Mouse (Mus musculus): ENCODE data around the gene Jpt2. TPM values are rescaled to one million over a fixed set of nuclear protein-coding genes. Genes with fewer than 3 reads are reported as not detected.

The Jpt2 gene
- polyA plus RNA-seq, 1 experiment from 2014 or later, result 163 TPM

DNA sequence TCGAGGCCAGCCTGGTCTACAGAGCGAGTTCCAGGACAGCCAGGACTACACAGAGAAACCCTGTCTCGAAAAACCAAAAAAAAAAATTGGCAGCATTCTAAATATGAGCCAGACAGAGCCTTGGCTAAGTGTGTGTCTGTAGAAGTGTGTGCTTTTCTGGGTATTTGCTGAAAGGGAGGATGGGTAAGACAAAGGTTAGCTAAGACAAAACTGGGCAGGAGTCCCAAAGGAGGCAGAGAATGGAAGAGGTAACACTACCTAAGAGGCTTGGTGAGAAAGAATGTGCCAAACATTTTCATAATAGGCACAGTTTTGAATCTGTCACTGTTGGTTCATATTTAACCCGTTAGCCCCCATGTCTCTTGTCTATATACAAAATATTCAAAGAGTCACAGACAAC, 28.1 kb downstream of the Jpt2 start:
- Histone ChIP-seq H3K4me3 (ENCODE audit: low read length) (no peak overlapping the region), H3K36me3 (ENCODE audit: control insufficient read depth, insufficient read depth, low read length) (no peaks in the 10 kb centered on the region), H3K27ac (ENCODE audit: low read length) (no peak overlapping the region), H3K4me2 (ENCODE audit: low read depth, low read length) (no peak overlapping the region), H3K9ac (ENCODE audit: low read depth, low read length) (no peak overlapping the region), H3K9me3 (ENCODE audit: control insufficient read depth, low read length) (no peaks in the 10 kb centered on the region), H3K27me3 (replicated peaks; ENCODE audit: control insufficient read depth, insufficient read depth, low read length) (no peaks in the 10 kb centered on the region), H3K4me1 (ENCODE audit: control insufficient read depth, insufficient read depth, low read length) (peaks cover 15% of the 10 kb centered on the region)
- no peak for ATAC-seq
- WGBS, result 90% methylated on average over 4 of the region's 4 CpGs

DNA sequence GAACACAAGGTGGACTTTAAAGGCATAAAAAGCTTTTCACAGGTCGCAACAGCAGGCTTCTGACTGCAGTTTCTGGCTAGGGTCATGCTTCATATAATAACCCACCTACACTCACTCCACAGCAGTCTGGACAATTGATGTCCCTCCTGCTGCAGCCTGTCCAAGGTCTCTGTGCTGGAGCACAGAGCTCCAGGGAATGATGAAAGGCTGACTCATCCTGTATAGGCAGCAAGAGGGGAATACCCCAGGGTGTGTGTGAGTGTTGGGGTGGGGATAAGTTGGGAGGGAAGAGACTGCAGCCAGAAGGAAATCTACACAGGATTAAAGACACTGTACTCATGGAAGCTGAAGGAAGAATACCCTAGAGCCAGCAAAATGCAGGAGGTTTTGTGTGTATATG, 31.0 kb downstream of the Jpt2 start:
- no peak overlapping the region for H3K27ac ChIP-seq (ENCODE audit: low read length)
- H3K4me2 ChIP-seq (ENCODE audit: low read depth, low read length), result no peak overlapping the region
- no peak for ATAC-seq
- no peak overlapping the region for H3K9ac ChIP-seq (ENCODE audit: low read depth, low read length)
- 0 out of 2 replicates have a peak, but pooled peaks cover 2% of the 10 kb centered on the region for H3K36me3 ChIP-seq (ENCODE audit: control insufficient read depth, insufficient read depth, low read length)
- H3K9me3 ChIP-seq (ENCODE audit: control insufficient read depth, low read length), result no peaks in the 10 kb centered on the region
- no peak overlapping the region for H3K4me3 ChIP-seq (ENCODE audit: low read length)
- H3K27me3 ChIP-seq (replicated peaks; ENCODE audit: control insufficient read depth, insufficient read depth, low read length), result no peaks in the 10 kb centered on the region
- H3K4me1 ChIP-seq (ENCODE audit: control insufficient read depth, insufficient read depth, low read length), result peaks cover 1% of the 10 kb centered on the region; the same call in 1 of the 2 replicates
- 82% methylated on average over 1 of the region's 1 CpGs for WGBS

DNA sequence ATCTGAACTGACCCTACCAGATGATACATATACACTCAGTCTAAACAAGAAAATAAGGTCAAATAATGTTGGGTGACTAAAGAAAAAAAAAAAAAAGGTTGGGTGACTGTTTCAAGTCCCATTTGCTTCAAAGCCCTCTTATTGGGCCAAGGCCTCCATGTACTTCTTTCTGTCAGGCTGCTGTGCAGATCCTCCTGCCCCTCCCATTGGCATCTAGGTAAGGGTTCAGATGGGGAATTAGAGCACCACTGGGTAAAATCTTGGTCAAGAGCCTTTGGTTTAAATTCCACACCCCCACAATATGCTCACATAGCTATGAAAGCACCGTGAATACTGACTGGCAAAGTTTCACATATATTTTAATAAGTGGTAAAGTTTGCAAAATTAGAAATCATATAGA, 37.2 kb downstream of the Jpt2 start:
- WGBS, result 90% methylated on average over 1 of the region's 1 CpGs
- no peak overlapping the region for H3K4me2 ChIP-seq (ENCODE audit: low read depth, low read length)
- H3K9ac ChIP-seq (ENCODE audit: low read depth, low read length), result no peak overlapping the region
- no peak overlapping the region for H3K27ac ChIP-seq (ENCODE audit: low read length)
- H3K9me3 ChIP-seq (ENCODE audit: control insufficient read depth, low read length), result no peaks in the 10 kb centered on the region
- ATAC-seq, result no peak
- H3K36me3 ChIP-seq (ENCODE audit: control insufficient read depth, insufficient read depth, low read length), result peaks cover 12% of the 10 kb centered on the region
- no peaks in the 10 kb centered on the region for H3K27me3 ChIP-seq (replicated peaks; ENCODE audit: control insufficient read depth, insufficient read depth, low read length)
- no peaks in the 10 kb centered on the region for H3K4me1 ChIP-seq (ENCODE audit: control insufficient read depth, insufficient read depth, low read length)
- H3K4me3 ChIP-seq (ENCODE audit: low read length), result no peak overlapping the region

DNA sequence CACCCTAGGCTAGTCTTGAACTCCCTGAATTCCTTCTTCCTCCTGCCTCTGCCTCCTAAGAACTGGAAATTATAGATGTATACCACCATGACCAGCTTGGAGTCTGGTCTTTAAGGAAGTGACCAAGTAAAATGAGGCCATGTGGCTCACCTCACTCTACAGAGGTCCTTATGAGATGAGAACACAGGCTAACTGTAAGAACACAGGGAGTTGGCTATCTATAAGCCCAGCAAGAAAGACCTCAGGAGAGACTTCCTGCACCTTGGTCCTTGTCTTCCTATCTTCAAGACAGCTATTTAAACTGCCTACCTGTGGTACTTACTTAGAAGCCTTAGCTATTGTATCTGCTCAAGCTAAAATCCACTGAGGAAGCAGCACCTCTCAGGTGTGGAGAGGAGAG, 46.5 kb downstream of the Jpt2 start:
- H3K9ac ChIP-seq (ENCODE audit: low read depth, low read length), result no peak overlapping the region
- H3K27me3 ChIP-seq (replicated peaks; ENCODE audit: control insufficient read depth, insufficient read depth, low read length), result no peaks in the 10 kb centered on the region
- H3K4me1 ChIP-seq (ENCODE audit: control insufficient read depth, insufficient read depth, low read length), result no peaks in the 10 kb centered on the region
- H3K36me3 ChIP-seq (ENCODE audit: control insufficient read depth, insufficient read depth, low read length), result peaks cover 30% of the 10 kb centered on the region
- H3K4me2 ChIP-seq (ENCODE audit: low read depth, low read length), result no peak overlapping the region
- no peak overlapping the region for H3K27ac ChIP-seq (ENCODE audit: low read length)
- H3K9me3 ChIP-seq (ENCODE audit: control insufficient read depth, low read length), result no peaks in the 10 kb centered on the region
- H3K4me3 ChIP-seq (ENCODE audit: low read length), result no peak overlapping the region
- no peak for ATAC-seq

DNA sequence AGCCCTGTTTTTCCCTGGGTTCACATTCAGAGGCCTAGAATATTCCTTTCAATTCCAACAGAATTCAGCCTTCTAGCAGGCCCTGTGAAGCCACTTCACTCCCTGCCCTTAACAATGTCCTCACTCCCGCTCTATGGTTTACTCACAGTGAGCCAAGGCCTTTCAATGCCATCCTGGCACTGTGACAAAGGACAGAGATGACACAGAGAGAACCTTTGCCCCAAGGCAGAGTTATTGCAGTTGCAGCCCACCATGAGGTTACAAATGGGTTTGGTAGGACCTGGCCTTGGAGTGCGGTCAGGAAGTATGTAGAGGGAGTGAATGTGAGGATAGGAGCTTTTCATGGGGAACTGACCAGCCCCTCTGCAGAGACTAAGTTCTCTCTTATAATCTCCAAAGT, 52.9 kb downstream of the Jpt2 start:
- WGBS, result 93% methylated on average over 2 of the region's 2 CpGs
- H3K4me2 ChIP-seq (ENCODE audit: low read depth, low read length), result no peak overlapping the region
- peaks cover 35% of the 10 kb centered on the region for H3K36me3 ChIP-seq (ENCODE audit: control insufficient read depth, insufficient read depth, low read length)
- H3K4me3 ChIP-seq (ENCODE audit: low read length), result no peak overlapping the region
- H3K27ac ChIP-seq (ENCODE audit: low read length), result no peak overlapping the region
- no peak for ATAC-seq
- no peaks in the 10 kb centered on the region for H3K9me3 ChIP-seq (ENCODE audit: control insufficient read depth, low read length)
- no peaks in the 10 kb centered on the region for H3K27me3 ChIP-seq (replicated peaks; ENCODE audit: control insufficient read depth, insufficient read depth, low read length)
- H3K4me1 ChIP-seq (ENCODE audit: control insufficient read depth, insufficient read depth, low read length), result no peaks in the 10 kb centered on the region
- no peak overlapping the region for H3K9ac ChIP-seq (ENCODE audit: low read depth, low read length)

DNA sequence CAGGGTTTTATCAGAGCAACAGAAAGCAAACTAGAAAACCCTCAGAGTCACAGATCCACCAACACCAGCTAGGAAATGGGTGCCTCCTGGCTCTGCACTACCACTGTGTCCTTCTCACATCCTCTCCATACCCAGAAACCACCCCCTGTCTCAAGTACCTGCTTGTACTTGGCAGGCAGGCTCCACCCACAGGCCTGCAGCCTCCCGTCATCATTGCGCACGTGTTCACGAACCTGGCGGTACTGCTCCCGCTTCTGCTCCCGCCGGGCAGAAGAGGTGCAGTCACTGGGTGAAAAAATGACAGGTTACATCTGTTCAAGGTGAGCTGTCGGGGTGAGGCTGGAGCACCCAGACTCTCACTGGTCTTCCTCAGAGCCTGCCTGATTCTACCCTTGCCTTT, 56.7 kb downstream of the Jpt2 start:
- Histone ChIP-seq H3K4me3 (ENCODE audit: low read length) (no peak overlapping the region), H3K4me1 (ENCODE audit: control insufficient read depth, insufficient read depth, low read length) (no peaks in the 10 kb centered on the region), H3K36me3 (ENCODE audit: control insufficient read depth, insufficient read depth, low read length) (peaks cover 50% of the 10 kb centered on the region), H3K27ac (ENCODE audit: low read length) (no peak overlapping the region), H3K9ac (ENCODE audit: low read depth, low read length) (no peak overlapping the region), H3K27me3 (replicated peaks; ENCODE audit: control insufficient read depth, insufficient read depth, low read length) (no peaks in the 10 kb centered on the region), H3K9me3 (ENCODE audit: control insufficient read depth, low read length) (no peaks in the 10 kb centered on the region), H3K4me2 (ENCODE audit: low read depth, low read length) (no peak overlapping the region)
- WGBS, result 85% methylated on average over 9 of the region's 9 CpGs
- no peak for ATAC-seq

DNA sequence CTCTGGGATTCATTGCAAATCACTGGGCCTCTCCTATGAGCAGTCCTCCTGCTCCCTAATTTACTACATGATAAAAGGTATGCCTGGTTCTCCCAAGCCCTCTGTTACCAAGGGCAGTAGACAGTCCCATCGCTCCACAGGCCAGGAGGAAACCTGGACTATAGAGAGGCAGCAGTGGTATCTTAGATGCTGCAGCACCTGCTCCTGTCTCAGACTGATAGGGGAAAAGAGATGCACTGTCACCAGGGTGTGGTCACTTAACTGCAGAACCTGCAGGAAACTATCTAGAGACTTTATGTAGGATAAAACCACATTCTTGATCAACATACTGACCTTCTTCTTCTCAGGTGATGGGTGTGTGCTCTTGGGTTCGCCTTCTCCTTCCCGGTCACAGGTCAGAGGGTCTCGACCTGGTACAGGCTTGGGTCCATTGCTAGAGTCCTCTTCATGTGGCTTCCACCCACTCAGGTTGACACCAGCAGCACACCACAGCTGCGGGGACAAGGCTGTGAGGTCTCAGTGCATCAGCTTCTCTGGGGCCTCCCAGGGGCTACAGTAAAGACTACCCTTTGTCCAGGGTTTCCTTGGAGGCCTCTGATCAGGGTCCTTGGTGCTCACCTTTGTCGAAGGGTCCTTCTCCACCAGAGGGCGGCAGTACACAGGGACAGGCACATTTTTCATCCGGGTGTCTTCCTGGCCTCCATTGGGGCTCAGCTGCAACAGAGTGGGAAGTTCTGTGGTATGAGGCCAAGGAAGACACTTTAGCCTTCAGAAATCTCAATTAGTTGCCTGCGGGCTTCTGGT, 57.6 kb downstream of the Jpt2 start:
- Histone ChIP-seq H3K9me3 (ENCODE audit: control insufficient read depth, low read length) (no peaks in the 10 kb centered on the region), H3K9ac (ENCODE audit: low read depth, low read length) (no peak overlapping the region), H3K4me1 (ENCODE audit: control insufficient read depth, insufficient read depth, low read length) (no peaks in the 10 kb centered on the region), H3K4me3 (ENCODE audit: low read length) (no peak overlapping the region), H3K4me2 (ENCODE audit: low read depth, low read length) (no peak overlapping the region), H3K27ac (ENCODE audit: low read length) (no peak overlapping the region), H3K36me3 (ENCODE audit: control insufficient read depth, insufficient read depth, low read length) (peaks cover 50% of the 10 kb centered on the region), H3K27me3 (replicated peaks; ENCODE audit: control insufficient read depth, insufficient read depth, low read length) (no peaks in the 10 kb centered on the region)
- ATAC-seq, result peak; percentile 58
- WGBS, result 70% methylated on average over 9 of the region's 9 CpGs

DNA sequence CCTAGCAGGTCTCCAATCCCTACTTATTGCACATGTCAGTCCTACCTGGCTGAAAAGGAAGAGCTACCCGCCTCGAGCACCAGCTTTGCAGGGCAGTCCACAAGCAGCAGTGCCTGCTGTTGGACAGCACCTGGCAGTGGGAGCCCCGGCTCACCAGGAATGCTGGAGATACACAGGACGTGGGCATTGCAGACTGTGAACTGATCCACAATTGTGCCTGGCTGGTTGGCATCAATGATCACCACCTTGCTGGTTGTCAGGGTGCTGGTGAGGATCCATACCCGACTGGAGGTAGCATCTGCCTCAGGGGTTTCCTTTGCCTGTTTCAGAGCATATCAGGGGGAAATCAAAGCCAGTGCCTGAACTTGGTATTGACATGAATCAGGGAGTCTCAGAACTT, 58.4 kb downstream of the Jpt2 start:
- WGBS, result 89% methylated on average over 5 of the region's 5 CpGs
- ATAC-seq, result no peak
- Histone ChIP-seq H3K27ac (ENCODE audit: low read length) (no peak overlapping the region), H3K27me3 (replicated peaks; ENCODE audit: control insufficient read depth, insufficient read depth, low read length) (no peaks in the 10 kb centered on the region), H3K4me1 (ENCODE audit: control insufficient read depth, insufficient read depth, low read length) (peaks cover 5% of the 10 kb centered on the region), H3K4me2 (ENCODE audit: low read depth, low read length) (no peak overlapping the region), H3K9me3 (ENCODE audit: control insufficient read depth, low read length) (no peaks in the 10 kb centered on the region), H3K9ac (ENCODE audit: low read depth, low read length) (no peak overlapping the region), H3K36me3 (ENCODE audit: control insufficient read depth, insufficient read depth, low read length) (peaks cover 54% of the 10 kb centered on the region), H3K4me3 (ENCODE audit: low read length) (no peak overlapping the region)

DNA sequence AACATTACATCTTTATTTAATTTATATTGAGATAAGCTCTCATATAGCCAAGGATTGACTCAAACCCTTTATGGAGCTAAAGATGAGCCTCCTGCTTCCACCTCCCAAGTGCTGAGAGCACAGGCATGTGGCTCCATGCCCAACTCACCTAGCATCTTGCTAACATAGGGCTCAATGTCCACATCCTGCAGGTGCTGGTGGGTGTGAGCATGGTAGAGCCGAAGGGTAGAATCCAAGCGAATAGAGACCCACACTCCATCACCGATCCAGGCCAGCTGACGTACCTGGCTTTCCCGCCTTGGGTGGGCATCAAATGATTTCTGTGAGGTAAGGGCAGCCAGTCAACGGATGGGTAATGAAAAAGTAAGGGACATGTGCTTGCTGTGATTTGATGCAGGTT, 60.5 kb downstream of the Jpt2 start:
- no peaks in the 10 kb centered on the region for H3K27me3 ChIP-seq (replicated peaks; ENCODE audit: control insufficient read depth, insufficient read depth, low read length)

DNA sequence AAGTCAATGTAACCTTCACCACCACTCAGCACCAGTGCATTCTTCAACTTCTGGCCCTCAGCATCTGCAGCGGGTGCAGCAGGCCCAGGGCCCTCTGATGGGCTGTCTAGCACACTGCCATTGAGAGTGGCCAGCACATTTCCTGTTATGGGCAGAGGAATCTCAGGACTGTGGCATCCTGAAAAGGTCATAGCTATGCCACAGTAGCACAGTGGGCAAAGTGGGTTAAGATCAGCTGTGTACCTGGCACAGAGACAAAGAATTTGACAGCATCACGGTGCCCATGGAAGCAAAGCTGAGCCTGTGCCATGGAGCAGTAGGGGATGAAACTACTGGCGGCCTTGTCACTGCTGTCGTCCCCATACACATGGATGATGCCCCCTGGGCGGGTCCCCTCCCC, 61.3 kb downstream of the Jpt2 start:
- ATAC-seq, result no peak
- H3K9me3 ChIP-seq (ENCODE audit: control insufficient read depth, low read length), result no peaks in the 10 kb centered on the region
- no peak overlapping the region for H3K9ac ChIP-seq (ENCODE audit: low read depth, low read length)
- peaks cover 38% of the 10 kb centered on the region for H3K36me3 ChIP-seq (ENCODE audit: control insufficient read depth, insufficient read depth, low read length)
- H3K27me3 ChIP-seq (replicated peaks; ENCODE audit: control insufficient read depth, insufficient read depth, low read length), result no peaks in the 10 kb centered on the region
- H3K4me3 ChIP-seq (ENCODE audit: low read length), result no peak overlapping the region
- peaks cover 18% of the 10 kb centered on the region for H3K4me1 ChIP-seq (ENCODE audit: control insufficient read depth, insufficient read depth, low read length)
- no peak overlapping the region for H3K4me2 ChIP-seq (ENCODE audit: low read depth, low read length)
- WGBS, result 83% methylated on average over 5 of the region's 5 CpGs
- H3K27ac ChIP-seq (ENCODE audit: low read length), result no peak overlapping the region

More for the DNA sequence above, 60.5 kb downstream of the Jpt2 start:
- Histone ChIP-seq H3K4me1 (ENCODE audit: control insufficient read depth, insufficient read depth, low read length) (peaks cover 17% of the 10 kb centered on the region), H3K36me3 (ENCODE audit: control insufficient read depth, insufficient read depth, low read length) (peaks cover 44% of the 10 kb centered on the region), H3K4me3 (ENCODE audit: low read length) (no peak overlapping the region), H3K9ac (ENCODE audit: low read depth, low read length) (no peak overlapping the region), H3K9me3 (ENCODE audit: control insufficient read depth, low read length) (no peaks in the 10 kb centered on the region), H3K4me2 (ENCODE audit: low read depth, low read length) (no peak overlapping the region), H3K27ac (ENCODE audit: low read length) (no peak overlapping the region)
- WGBS, result 94% methylated on average over 6 of the region's 6 CpGs
- ATAC-seq, result no peak

Measured in intestine, embryonic 16.5 days (tissue).